Mouse (Mus musculus): ENCODE results near the gene Aloxe3.

DNA sequence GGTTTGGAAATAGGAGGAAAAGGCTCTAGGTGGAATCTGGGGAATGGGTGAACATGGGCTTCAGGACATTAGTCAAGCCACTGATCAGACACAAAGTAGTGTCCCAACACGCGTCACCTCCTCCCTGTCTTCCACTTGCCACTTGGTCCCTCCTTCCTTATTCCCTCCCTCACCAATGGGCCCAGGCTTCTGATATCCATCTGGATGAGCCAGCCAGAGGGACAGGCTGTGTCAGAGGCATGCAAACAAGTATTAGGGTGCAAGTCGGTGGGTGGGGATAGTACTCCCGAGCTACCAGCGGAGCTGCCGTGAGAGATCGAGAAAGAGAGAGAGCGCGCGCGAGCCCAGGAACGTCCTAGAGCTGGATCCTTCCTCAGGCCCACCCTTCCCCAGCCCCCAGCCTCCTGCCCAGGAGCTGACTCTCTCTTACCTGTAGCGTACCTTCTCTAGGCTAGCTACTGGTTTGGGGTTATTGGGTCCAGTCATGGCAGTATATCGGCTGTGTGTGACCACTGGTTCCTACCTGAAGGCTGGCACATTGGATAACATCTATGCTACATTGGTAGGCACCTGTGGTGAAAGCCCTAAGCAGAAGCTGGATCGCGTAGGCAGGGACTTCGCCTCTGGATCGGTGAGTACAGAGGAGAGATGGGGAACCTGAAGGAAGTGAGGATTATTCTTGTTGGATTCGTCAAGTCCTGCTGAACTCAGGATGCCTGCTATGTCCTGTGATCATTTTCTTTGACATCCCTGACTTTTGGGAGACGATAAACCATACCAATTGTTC lies 416 bp downstream of the Aloxe3 start:
- TF ChIP-seq CTCF (IDR thresholded peaks at IDR 0.05; ENCODE audit: borderline replicate concordance, insufficient read depth, low read depth, low read length) (no peak), POLR2A (IDR thresholded peaks at IDR 0.05; ENCODE audit: borderline replicate concordance, insufficient read depth, low read length) (no peak)

Measured in cerebellum, adult 2 months (tissue).